Mouse (Mus musculus): ENCODE results near the gene Ube2cbp.

Ube2cbp gene

DNA sequence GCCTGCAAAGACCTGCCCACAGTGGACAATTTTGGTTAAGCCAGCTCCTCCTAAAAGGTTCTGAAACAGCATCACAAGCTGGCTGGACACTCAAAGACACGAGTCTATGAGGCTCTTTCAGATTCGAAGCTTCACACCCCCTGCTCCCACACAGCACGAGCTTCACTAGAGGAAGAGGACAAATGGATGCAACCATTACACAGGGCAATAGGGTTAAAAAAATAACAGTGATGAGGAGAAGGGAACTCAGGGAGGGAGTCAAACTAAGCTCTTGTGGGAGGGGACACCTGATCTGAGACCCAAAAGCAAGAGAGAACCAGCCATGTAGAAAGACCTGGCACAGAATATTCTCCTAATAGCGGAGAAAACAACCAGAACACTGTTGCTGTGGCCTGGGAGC lies 95.5 kb downstream of the Ube2cbp start:
- no peaks in the 10 kb centered on the region for H3K27me3 ChIP-seq (ENCODE audit: insufficient read depth, low read length)
- TF ChIP-seq NANOG (IDR thresholded peaks at IDR 0.05; ENCODE audit: borderline replicate concordance, low read length) (no peak), POU5F1 (IDR thresholded peaks at IDR 0.05; ENCODE audit: borderline replicate concordance, low read length) (no peak), CTCF (conservative IDR thresholded peaks at IDR 0.05; ENCODE audit: low read length) (no peak)
- no peaks in the 10 kb centered on the region for H3K36me3 ChIP-seq (ENCODE audit: insufficient read depth, low read length)
- H3K4me3 ChIP-seq (replicated peaks; ENCODE audit: low read length): no peak overlapping the region
- no peaks in the 10 kb centered on the region for H3K4me1 ChIP-seq (replicated peaks; ENCODE audit: low read depth, low read length)
- H3K9me3 ChIP-seq (ENCODE audit: low read length): no peaks in the 10 kb centered on the region

DNA sequence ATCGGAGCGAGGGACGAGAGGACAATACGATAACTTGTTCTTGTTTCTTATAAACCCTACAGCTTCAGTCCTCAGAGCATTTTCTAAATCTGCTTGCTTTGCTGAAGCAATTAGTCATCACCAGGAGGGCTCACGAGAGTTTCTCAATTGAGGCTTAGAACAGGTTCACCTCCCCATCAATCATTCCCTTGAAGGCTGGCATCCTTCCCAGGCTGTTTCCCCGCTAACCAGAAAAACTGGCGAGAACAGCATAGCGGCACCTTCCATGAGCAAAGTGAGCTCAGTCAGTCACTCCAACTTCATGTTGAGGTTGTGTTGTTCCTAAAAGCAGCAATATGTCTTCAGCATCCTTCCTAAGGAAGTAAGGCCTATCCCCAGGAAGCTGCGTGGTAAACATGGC lies 104.2 kb downstream of the Ube2cbp start:
- Histone ChIP-seq H3K27me3 (ENCODE audit: insufficient read depth, low read length) (no peaks in the 10 kb centered on the region), H3K9me3 (ENCODE audit: low read length) (no peaks in the 10 kb centered on the region), H3K4me3 (replicated peaks; ENCODE audit: low read length) (no peak overlapping the region), H3K36me3 (ENCODE audit: insufficient read depth, low read length) (no peaks in the 10 kb centered on the region), H3K4me1 (replicated peaks; ENCODE audit: low read depth, low read length) (no peaks in the 10 kb centered on the region)
- TF ChIP-seq POU5F1 (IDR thresholded peaks at IDR 0.05; ENCODE audit: borderline replicate concordance, low read length) (no peak), NANOG (IDR thresholded peaks at IDR 0.05; ENCODE audit: borderline replicate concordance, low read length) (no peak), CTCF (conservative IDR thresholded peaks at IDR 0.05; ENCODE audit: low read length) (no peak)

DNA sequence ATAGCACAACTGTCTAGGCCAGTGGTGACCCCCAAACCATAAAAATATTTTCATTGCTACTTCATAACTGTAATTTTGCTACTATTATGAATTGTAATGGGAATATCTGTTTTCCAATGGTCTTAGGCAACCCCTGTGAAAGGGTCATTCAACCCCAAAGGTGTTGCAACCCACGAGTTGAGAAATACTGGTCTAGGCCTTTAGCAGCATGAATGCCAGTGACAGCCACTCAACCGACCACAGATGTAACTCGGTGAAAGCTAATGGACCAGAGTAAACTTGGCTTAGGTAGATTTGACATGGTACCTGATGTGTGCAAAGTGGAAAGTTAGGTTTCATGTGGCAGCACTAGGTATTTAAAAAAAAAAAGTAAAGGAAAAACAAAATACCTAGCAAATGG lies 108.9 kb downstream of the Ube2cbp start:
- Histone ChIP-seq H3K36me3 (ENCODE audit: insufficient read depth, low read length) (no peaks in the 10 kb centered on the region), H3K4me3 (replicated peaks; ENCODE audit: low read length) (no peak overlapping the region), H3K27me3 (ENCODE audit: insufficient read depth, low read length) (no peaks in the 10 kb centered on the region), H3K4me1 (replicated peaks; ENCODE audit: low read depth, low read length) (no peaks in the 10 kb centered on the region), H3K9me3 (ENCODE audit: low read length) (no peaks in the 10 kb centered on the region)
- no peak for TF ChIP-seq CTCF (conservative IDR thresholded peaks at IDR 0.05; ENCODE audit: low read length)
- TF ChIP-seq NANOG (IDR thresholded peaks at IDR 0.05; ENCODE audit: borderline replicate concordance, low read length): no peak
- TF ChIP-seq POU5F1 (IDR thresholded peaks at IDR 0.05; ENCODE audit: borderline replicate concordance, low read length): no peak

DNA sequence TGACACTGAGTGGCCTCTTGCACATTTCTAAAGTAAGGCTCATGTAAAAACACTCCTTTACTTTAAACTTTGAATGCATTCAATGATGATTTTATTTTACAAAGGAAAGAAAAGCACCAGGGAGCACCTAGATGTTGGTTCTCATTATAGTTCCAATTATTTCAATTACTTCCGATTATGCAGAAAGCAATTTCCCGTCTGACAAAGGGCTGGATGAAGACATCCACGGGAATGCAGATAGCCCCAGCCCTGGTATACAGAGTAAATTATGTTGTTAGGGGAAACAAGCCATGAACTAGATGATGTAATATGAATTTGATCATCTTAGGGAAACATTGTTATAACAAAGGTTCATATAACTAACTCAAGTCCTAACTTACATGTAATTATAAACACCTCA lies 113.3 kb downstream of the Ube2cbp start:
- Histone ChIP-seq H3K4me3 (replicated peaks; ENCODE audit: low read length) (no peak overlapping the region), H3K27me3 (ENCODE audit: insufficient read depth, low read length) (no peaks in the 10 kb centered on the region)
- no peak for TF ChIP-seq NANOG (IDR thresholded peaks at IDR 0.05; ENCODE audit: borderline replicate concordance, low read length)
- TF ChIP-seq POU5F1 (IDR thresholded peaks at IDR 0.05; ENCODE audit: borderline replicate concordance, low read length): no peak
- no peak for TF ChIP-seq CTCF (conservative IDR thresholded peaks at IDR 0.05; ENCODE audit: low read length)

DNA sequence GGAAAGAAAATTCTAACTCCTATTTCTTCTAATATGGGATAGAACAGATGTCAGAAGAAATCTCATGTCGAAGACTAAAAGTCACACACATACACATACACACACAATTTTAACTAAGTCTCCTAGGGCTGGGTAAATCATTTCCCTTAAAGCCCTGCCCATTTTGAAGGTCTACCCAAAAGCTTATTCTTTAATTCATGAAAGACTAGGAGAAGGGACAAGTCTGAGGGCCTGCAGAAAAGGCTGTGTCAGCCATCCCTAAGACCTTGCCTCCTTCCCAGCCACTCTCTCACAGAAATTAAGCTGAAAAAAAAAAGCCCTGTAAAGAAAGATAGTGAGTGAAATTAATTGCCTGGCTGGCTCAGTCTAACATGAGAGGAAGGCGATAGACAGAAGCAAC lies 128.0 kb downstream of the Ube2cbp start:
- Histone ChIP-seq H3K4me3 (replicated peaks; ENCODE audit: low read length) (no peak overlapping the region), H3K9me3 (ENCODE audit: low read length) (no peaks in the 10 kb centered on the region), H3K4me1 (replicated peaks; ENCODE audit: low read depth, low read length) (no peaks in the 10 kb centered on the region), H3K36me3 (ENCODE audit: insufficient read depth, low read length) (no peaks in the 10 kb centered on the region), H3K27me3 (ENCODE audit: insufficient read depth, low read length) (no peaks in the 10 kb centered on the region)
- no peak for TF ChIP-seq CTCF (conservative IDR thresholded peaks at IDR 0.05; ENCODE audit: low read length)
- TF ChIP-seq POU5F1 (IDR thresholded peaks at IDR 0.05; ENCODE audit: borderline replicate concordance, low read length): no peak
- no peak for TF ChIP-seq NANOG (IDR thresholded peaks at IDR 0.05; ENCODE audit: borderline replicate concordance, low read length)

More for the DNA sequence above, 113.3 kb downstream of the Ube2cbp start:
- Histone ChIP-seq H3K36me3 (ENCODE audit: insufficient read depth, low read length) (no peaks in the 10 kb centered on the region), H3K4me1 (replicated peaks; ENCODE audit: low read depth, low read length) (no peaks in the 10 kb centered on the region), H3K9me3 (ENCODE audit: low read length) (no peaks in the 10 kb centered on the region)

DNA sequence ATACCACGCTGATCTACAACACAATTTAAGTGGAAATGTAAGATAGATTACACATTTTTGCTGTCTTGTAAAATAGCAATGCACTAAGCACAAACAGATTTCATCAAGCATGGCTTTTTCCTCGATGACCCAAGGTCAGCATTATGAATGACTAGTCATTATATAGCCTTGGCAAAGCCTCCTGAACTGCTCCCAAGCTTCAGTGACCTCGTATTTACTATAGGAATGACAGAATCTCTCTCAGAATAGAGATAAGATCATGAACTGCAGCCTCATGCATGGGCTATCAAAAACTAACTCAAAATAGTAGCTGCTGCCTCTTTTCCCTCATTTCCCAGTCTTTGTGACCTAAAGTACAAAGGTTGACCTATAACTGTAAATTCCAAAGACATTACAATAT lies 128.4 kb downstream of the Ube2cbp start:
- H3K36me3 ChIP-seq (ENCODE audit: insufficient read depth, low read length): no peaks in the 10 kb centered on the region
- no peaks in the 10 kb centered on the region for H3K27me3 ChIP-seq (ENCODE audit: insufficient read depth, low read length)
- H3K4me1 ChIP-seq (replicated peaks; ENCODE audit: low read depth, low read length): no peaks in the 10 kb centered on the region
- no peaks in the 10 kb centered on the region for H3K9me3 ChIP-seq (ENCODE audit: low read length)
- H3K4me3 ChIP-seq (replicated peaks; ENCODE audit: low read length): no peak overlapping the region
- TF ChIP-seq NANOG (IDR thresholded peaks at IDR 0.05; ENCODE audit: borderline replicate concordance, low read length) (no peak), POU5F1 (IDR thresholded peaks at IDR 0.05; ENCODE audit: borderline replicate concordance, low read length) (no peak), CTCF (conservative IDR thresholded peaks at IDR 0.05; ENCODE audit: low read length) (no peak)

DNA sequence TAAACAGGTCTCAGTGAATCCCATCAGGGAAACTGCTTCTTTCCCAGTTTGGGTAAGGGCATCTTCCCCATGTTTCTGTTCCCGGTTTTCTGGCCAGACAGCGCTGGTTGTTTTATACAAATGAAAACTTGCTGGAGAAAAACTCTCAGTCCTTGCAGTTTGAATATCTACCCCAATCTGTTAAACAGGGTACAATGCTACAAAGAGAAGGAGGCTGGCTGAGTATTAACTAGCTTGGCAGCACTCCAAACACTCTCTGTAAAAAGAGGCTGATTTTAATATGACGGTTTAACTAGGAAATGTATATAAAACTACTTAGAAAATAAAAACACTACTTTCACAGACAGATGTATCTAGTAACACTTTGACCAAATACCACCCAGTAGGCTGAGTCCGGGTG lies 129.2 kb downstream of the Ube2cbp start:
- no peaks in the 10 kb centered on the region for H3K4me1 ChIP-seq (replicated peaks; ENCODE audit: low read depth, low read length)
- no peaks in the 10 kb centered on the region for H3K9me3 ChIP-seq (ENCODE audit: low read length)
- H3K4me3 ChIP-seq (replicated peaks; ENCODE audit: low read length): no peak overlapping the region
- H3K36me3 ChIP-seq (ENCODE audit: insufficient read depth, low read length): no peaks in the 10 kb centered on the region
- no peak for TF ChIP-seq NANOG (IDR thresholded peaks at IDR 0.05; ENCODE audit: borderline replicate concordance, low read length)
- TF ChIP-seq POU5F1 (IDR thresholded peaks at IDR 0.05; ENCODE audit: borderline replicate concordance, low read length): no peak
- TF ChIP-seq CTCF (conservative IDR thresholded peaks at IDR 0.05; ENCODE audit: low read length): no peak
- no peaks in the 10 kb centered on the region for H3K27me3 ChIP-seq (ENCODE audit: insufficient read depth, low read length)

DNA sequence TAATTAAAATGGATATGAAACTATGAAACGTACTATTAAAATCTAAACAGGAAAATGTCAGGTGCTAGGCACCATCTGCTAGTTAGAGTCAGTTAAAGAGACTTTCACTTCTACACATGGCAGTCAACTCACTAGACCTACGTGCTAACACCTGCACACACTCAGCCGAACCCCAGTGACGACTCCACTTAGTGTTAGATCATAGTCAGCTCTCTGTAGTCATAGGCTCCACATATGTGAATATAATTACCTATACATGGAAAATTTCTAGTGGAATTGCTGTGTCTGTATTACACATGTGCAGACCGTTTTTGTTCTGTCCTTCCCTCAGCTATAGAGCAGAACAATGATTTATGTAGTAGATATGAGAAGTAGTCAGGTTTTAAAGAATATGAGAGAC lies 130.4 kb downstream of the Ube2cbp start:
- Histone ChIP-seq H3K36me3 (ENCODE audit: insufficient read depth, low read length) (no peaks in the 10 kb centered on the region), H3K9me3 (ENCODE audit: low read length) (no peaks in the 10 kb centered on the region), H3K4me3 (replicated peaks; ENCODE audit: low read length) (no peak overlapping the region), H3K27me3 (ENCODE audit: insufficient read depth, low read length) (no peaks in the 10 kb centered on the region), H3K4me1 (replicated peaks; ENCODE audit: low read depth, low read length) (no peaks in the 10 kb centered on the region)
- TF ChIP-seq POU5F1 (IDR thresholded peaks at IDR 0.05; ENCODE audit: borderline replicate concordance, low read length) (no peak), CTCF (conservative IDR thresholded peaks at IDR 0.05; ENCODE audit: low read length) (no peak), NANOG (IDR thresholded peaks at IDR 0.05; ENCODE audit: borderline replicate concordance, low read length) (no peak)

DNA sequence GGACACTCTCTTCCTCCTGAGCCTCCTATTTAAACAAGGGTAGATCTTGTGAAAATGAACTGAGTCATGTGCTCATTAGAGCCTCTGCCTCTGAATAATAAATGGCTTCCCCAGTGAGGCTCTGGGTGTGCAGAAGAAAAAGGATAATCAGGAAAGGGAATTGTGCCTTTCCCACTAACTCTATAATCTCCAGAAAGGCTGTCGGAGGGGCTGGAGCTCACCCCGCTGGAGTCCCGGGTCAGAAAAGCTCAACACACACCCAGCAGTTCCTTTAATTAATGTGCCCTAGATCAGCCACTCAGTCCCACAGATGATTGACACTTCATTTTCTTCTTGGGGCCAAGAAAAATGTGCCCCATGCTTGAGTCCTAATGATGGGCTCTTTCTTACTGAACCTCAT lies 134.2 kb downstream of the Ube2cbp start:
- Histone ChIP-seq H3K4me1 (replicated peaks; ENCODE audit: low read depth, low read length) (no peaks in the 10 kb centered on the region), H3K9me3 (ENCODE audit: low read length) (no peaks in the 10 kb centered on the region), H3K4me3 (replicated peaks; ENCODE audit: low read length) (no peak overlapping the region), H3K27me3 (ENCODE audit: insufficient read depth, low read length) (no peaks in the 10 kb centered on the region), H3K36me3 (ENCODE audit: insufficient read depth, low read length) (no peaks in the 10 kb centered on the region)
- no peak for TF ChIP-seq POU5F1 (IDR thresholded peaks at IDR 0.05; ENCODE audit: borderline replicate concordance, low read length)
- no peak for TF ChIP-seq NANOG (IDR thresholded peaks at IDR 0.05; ENCODE audit: borderline replicate concordance, low read length)
- TF ChIP-seq CTCF (conservative IDR thresholded peaks at IDR 0.05; ENCODE audit: low read length): no peak

All from E14TG2a.4 (cell line).